Mouse (Mus musculus) heart, postnatal 0 days (tissue): ENCODE data around the gene Fam178b. TPM values are rescaled to one million over a fixed set of nuclear protein-coding genes. Genes with fewer than 3 reads are reported as not detected.

Experiments used
- ATAC-seq: fragments of 200-750 bp; cut with Nextera tagmentation; 2 replicates; pipeline ENCODE4 v1.8.0; 2017; ENCODE audit warnings: low read depth, moderate number of reproducible peaks, moderate library complexity; ENCODE audit not compliant: insufficient read depth
- DNase-seq: peaks from one replicate; pipeline ENCODE4 v3.0.0-alpha.2; 2016; ENCODE audit warnings: low spot score
- H3K27ac ChIP-seq: fragments of 300-500 bp; sonication (generic); 2 replicates; pipeline ENCODE4 v1.5.1; 2014; ENCODE audit warnings: low read depth, mild to moderate bottlenecking
- H3K27me3 ChIP-seq: fragments of 300-500 bp; sonication (generic); 2 replicates; pipeline ENCODE4 v1.6.1; 2014; ENCODE audit warnings: low read length, mixed read lengths; ENCODE audit not compliant: control insufficient read depth, insufficient read depth
- H3K36me3 ChIP-seq: fragments of 300-500 bp; sonication (generic); replicated peaks from 2 replicates; pipeline ENCODE4 v1.6.1; 2014; ENCODE audit warnings: low read length, mixed read lengths; ENCODE audit not compliant: control insufficient read depth, insufficient read depth
- H3K4me1 ChIP-seq: fragments of 300-500 bp; sonication (generic); 2 replicates; pipeline ENCODE4 v1.6.1; 2014; ENCODE audit warnings: antibody characterized with exemption; ENCODE audit not compliant: control insufficient read depth, insufficient read depth
- H3K4me2 ChIP-seq: fragments of 300-500 bp; sonication (generic); 2 replicates; pipeline ENCODE4 v1.6.1; 2014; ENCODE audit warnings: low read depth, mild to moderate bottlenecking, low read length, moderate library complexity
- H3K4me3 ChIP-seq: fragments of 300-500 bp; sonication (generic); 2 replicates; pipeline ENCODE4 v1.5.1; 2014; ENCODE audit warnings: low read depth, low read length
- H3K9ac ChIP-seq: fragments of 300-500 bp; sonication (generic); replicated peaks from 2 replicates; pipeline ENCODE4 v1.6.1; 2014; ENCODE audit warnings: low read depth, low read length, mixed read lengths
- H3K9me3 ChIP-seq: fragments of 300-500 bp; sonication (generic); replicated peaks from 2 replicates; pipeline ENCODE4 v1.6.1; 2016; ENCODE audit warnings: low read length; ENCODE audit not compliant: control insufficient read depth
- CTCF ChIP-seq: IDR thresholded peaks from 2 replicates; pipeline ENCODE4 v1.5.1; 2016; ENCODE audit warnings: antibody characterized with exemption, control low read depth, low read depth
- EP300 ChIP-seq: IDR thresholded peaks from 2 replicates; pipeline ENCODE4 v1.6.1; 2016; ENCODE audit warnings: antibody characterized with exemption, low read depth
- WGBS: fragments of 180-500 bp; shearing (Covaris S2); extraction: QIAGEN DNeasy Blood & Tissue Kit; methylation state at CpG from one replicate; pipeline ENCODE4 v1.1.7; 2014; 5-methylcytosine and 5-hydroxymethylcytosine counted together
- polyA plus RNA-seq: library from polyadenylated mRNA; unstranded; fragments of >200 nt; fragmentation: Nextera tagmentation; extraction: Ambion mirVana; gene quantifications from 2 replicates; pipeline ENCODE4 v1.2.1, GENCODE M21; 2015
- total RNA-seq: library from RNA; depleted of rRNA; stranded (reverse); fragments of >200 nt; gene quantifications from 2 replicates; pipeline ENCODE4 v1.2.3, GENCODE M21; 2014; ENCODE audit warnings: low replicate concordance

Gene Fam178b
- total and polyA plus RNA-seq, 2 experiments from 2014 or later = 0.81 TPM; not detected in 1

- H3K27me3 ChIP-seq = no peaks in the 10 kb centered on the region
- ATAC-seq = no peak
- 74% methylated on average over 5 of the region's 5 CpGs for WGBS
- H3K4me3 ChIP-seq = no peak overlapping the region
- no peak for DNase-seq
- H3K9ac ChIP-seq = no peak overlapping the region
- peaks cover 18% of the 10 kb centered on the region; the same call in 1 of the 2 replicates for H3K4me1 ChIP-seq
- TF ChIP-seq EP300 = no peak
- no peak overlapping the region for H3K27ac ChIP-seq
- no peaks in the 10 kb centered on the region for H3K9me3 ChIP-seq
- H3K36me3 ChIP-seq = no peaks in the 10 kb centered on the region
- no peak overlapping the region for H3K4me2 ChIP-seq
Measured at GRCm38 (mm10) chr1:36633920-36634319, 49.1 kb downstream of the Fam178b start.

DNA sequence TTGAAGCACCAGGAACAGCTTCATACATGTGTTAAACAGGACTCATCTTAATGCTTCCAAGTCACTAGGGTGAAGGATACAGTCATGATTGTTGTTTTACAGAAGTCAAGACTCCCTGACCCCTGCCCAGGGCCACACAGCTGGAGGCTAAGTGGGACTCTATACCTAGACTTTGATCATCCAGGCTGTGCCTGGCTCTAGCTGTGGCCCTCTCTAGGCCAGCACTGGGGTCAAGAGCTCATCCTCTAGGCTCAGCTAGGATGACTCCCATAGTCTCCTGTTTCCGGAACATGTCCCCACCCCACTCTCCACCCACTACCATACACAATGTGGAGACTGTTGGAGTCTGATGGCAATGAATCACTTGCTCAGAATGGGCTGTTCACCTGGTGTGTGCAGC is 50.1 kb downstream of the Fam178b start:
- WGBS = 86% methylated on average over 1 of the region's 1 CpGs
- peaks cover 18% of the 10 kb centered on the region; the same call in 1 of the 2 replicates for H3K4me1 ChIP-seq

GRCm38 (mm10) chr1:36632090-36632489 is 50.9 kb downstream of the Fam178b start:
- DNase-seq = no peak
- no peak for TF ChIP-seq EP300
- no peak for TF ChIP-seq CTCF
- Histone ChIP-seq H3K36me3 (no peaks in the 10 kb centered on the region), H3K9me3 (no peaks in the 10 kb centered on the region), H3K27ac (no peak overlapping the region), H3K4me3 (no peak overlapping the region), H3K4me2 (no peak overlapping the region), H3K27me3 (no peaks in the 10 kb centered on the region), H3K4me1 (peaks cover 18% of the 10 kb centered on the region; the same call in 1 of the 2 replicates), H3K9ac (no peak overlapping the region)
- no peak for ATAC-seq
- WGBS = 96% methylated on average over 4 of the region's 4 CpGs

More for the DNA sequence above, 50.1 kb downstream of the Fam178b start:
- ATAC-seq = no peak
- TF ChIP-seq EP300 = no peak
- no peak for TF ChIP-seq CTCF
- Histone ChIP-seq H3K27ac (no peak overlapping the region), H3K27me3 (no peaks in the 10 kb centered on the region), H3K4me2 (no peak overlapping the region), H3K9ac (no peak overlapping the region), H3K36me3 (no peaks in the 10 kb centered on the region), H3K9me3 (no peaks in the 10 kb centered on the region), H3K4me3 (no peak overlapping the region)
- DNase-seq = no peak

DNA sequence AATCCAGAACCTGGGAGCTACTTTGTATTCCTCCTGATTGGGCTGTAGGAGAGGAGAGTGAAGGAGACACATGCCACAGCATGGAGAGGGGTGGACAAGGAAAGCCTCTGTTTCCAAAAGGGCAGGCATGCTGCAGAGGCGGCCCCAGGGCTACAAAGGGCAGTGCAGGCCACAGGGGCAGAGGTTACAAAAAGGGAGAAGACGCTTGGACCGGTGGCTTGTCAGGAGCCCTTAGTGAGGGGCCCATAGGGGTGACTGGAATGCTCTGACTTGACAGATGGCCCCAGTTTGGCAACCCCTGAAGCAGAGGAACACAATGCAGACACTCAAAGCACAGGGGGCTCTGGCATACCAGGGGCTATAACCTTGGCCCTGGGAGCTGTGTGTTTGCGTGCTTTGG is 51.6 kb downstream of the Fam178b start:
- no peak overlapping the region for H3K9ac ChIP-seq
- no peak for ATAC-seq
- H3K27ac ChIP-seq = no peak overlapping the region

GRCm38 (mm10) chr1:36630053-36630739 is 52.8 kb downstream of the Fam178b start:
- Histone ChIP-seq H3K4me2 (no peak overlapping the region), H3K9me3 (peaks cover 9% of the 10 kb centered on the region; the same call in 1 of the 2 replicates), H3K9ac (no peak overlapping the region), H3K27ac (no peak overlapping the region), H3K4me1 (0 out of 2 replicates have a peak, but pooled peaks cover 6% of the 10 kb centered on the region), H3K4me3 (no peak overlapping the region), H3K27me3 (no peaks in the 10 kb centered on the region), H3K36me3 (no peaks in the 10 kb centered on the region)
- no peak for DNase-seq
- TF ChIP-seq EP300 (no peak), CTCF (no peak)
- ATAC-seq = no peak
- WGBS = 70% methylated on average over 3 of the region's 3 CpGs

More for the DNA sequence above, 51.6 kb downstream of the Fam178b start:
- DNase-seq = no peak
- H3K4me2 ChIP-seq = no peak overlapping the region
- H3K9me3 ChIP-seq = peaks cover under 1% of the 10 kb centered on the region; the same call in 1 of the 2 replicates
- WGBS = 43% methylated on average over 4 of the region's 4 CpGs
- TF ChIP-seq CTCF (no peak), EP300 (no peak)
- no peaks in the 10 kb centered on the region for H3K27me3 ChIP-seq
- no peaks in the 10 kb centered on the region for H3K36me3 ChIP-seq
- H3K4me3 ChIP-seq = no peak overlapping the region
- H3K4me1 ChIP-seq = peaks cover 12% of the 10 kb centered on the region; the same call in 1 of the 2 replicates
